Mouse (Mus musculus) kidney, embryonic 14.5 days (tissue): Measurements from ENCODE around the gene Gm28048. TPM values are rescaled to one million over a fixed set of nuclear protein-coding genes. Genes with fewer than 3 reads are reported as not detected.

Experiments
- ATAC-seq: fragments of 200-750 bp; cut with Nextera tagmentation; 2 replicates; pipeline ENCODE4 v1.8.0; 2017; ENCODE audit warnings: moderate number of reproducible peaks, mild to moderate bottlenecking, moderate TSS enrichment, moderate library complexity; ENCODE audit not compliant: low FRiP score, low TSS enrichment
- H3K27ac ChIP-seq: fragments of 300-500 bp; sonication (generic); 2 replicates; pipeline ENCODE4 v1.5.1; 2014; ENCODE audit warnings: low read depth, mild to moderate bottlenecking, low read length, moderate library complexity, mixed read lengths
- H3K27me3 ChIP-seq: fragments of 300-500 bp; sonication (generic); 2 replicates; pipeline ENCODE4 v1.6.1; 2014; ENCODE audit warnings: mild to moderate bottlenecking, low read length; ENCODE audit not compliant: control insufficient read depth, insufficient read depth
- H3K36me3 ChIP-seq: fragments of 300-500 bp; sonication (generic); 2 replicates; pipeline ENCODE4 v1.6.1; 2014; ENCODE audit warnings: low read length, mixed read lengths; ENCODE audit not compliant: control insufficient read depth, insufficient read depth
- H3K4me1 ChIP-seq: fragments of 300-500 bp; sonication (generic); 2 replicates; pipeline ENCODE4 v1.6.1; 2014; ENCODE audit warnings: low read length, mixed read lengths; ENCODE audit not compliant: control insufficient read depth, insufficient read depth
- H3K4me2 ChIP-seq: fragments of 300-500 bp; sonication (generic); replicated peaks from 2 replicates; pipeline ENCODE4 v1.6.1; 2014; ENCODE audit warnings: low read depth, mild to moderate bottlenecking, low read length
- H3K4me3 ChIP-seq: fragments of 300-500 bp; sonication (generic); 2 replicates; pipeline ENCODE4 v1.5.1; 2014; ENCODE audit warnings: mild to moderate bottlenecking, low read length
- H3K9ac ChIP-seq: fragments of 300-500 bp; sonication (generic); 2 replicates; pipeline ENCODE4 v1.6.1; 2014; ENCODE audit warnings: low read depth, mild to moderate bottlenecking, low read length, moderate library complexity
- H3K9me3 ChIP-seq: fragments of 300-500 bp; sonication (generic); 2 replicates; pipeline ENCODE4 v1.6.1; 2016; ENCODE audit warnings: low read length; ENCODE audit not compliant: control insufficient read depth
- WGBS: fragments of 180-500 bp; shearing (Covaris S2); extraction: QIAGEN DNeasy Blood & Tissue Kit; methylation state at CpG from one replicate; pipeline ENCODE4 v1.1.7; 2014; 5-methylcytosine and 5-hydroxymethylcytosine counted together
- polyA plus RNA-seq: library from polyadenylated mRNA; unstranded; fragments of >200 nt; fragmentation: Nextera tagmentation; extraction: Ambion mirVana; gene quantifications from 2 replicates; pipeline ENCODE4 v1.2.1, GENCODE M21; 2014

Gene Gm28048
- polyA plus RNA-seq, 1 experiment from 2014 or later, result 19.7 TPM

DNA sequence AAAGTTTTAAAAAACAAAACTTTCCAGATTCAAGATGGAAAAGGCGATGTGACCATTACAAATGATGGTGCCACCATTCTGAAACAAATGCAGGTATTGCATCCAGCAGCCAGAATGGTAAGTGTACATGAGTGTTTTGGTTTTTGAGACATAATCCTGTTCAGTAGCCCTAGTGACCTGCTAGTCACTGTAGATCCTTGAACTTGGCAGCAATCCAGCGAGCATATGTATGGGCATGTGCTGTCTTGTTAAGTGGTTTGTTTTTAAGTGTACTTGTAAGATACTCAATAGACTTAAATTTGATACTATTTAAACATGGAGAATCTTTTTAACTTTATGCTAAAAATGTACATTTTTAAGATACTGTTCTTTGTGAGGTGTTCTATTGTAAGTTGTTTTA is 12.4 kb upstream of the Gm28048 start:
- Histone ChIP-seq H3K9me3 (no peaks in the 10 kb centered on the region), H3K27me3 (no peaks in the 10 kb centered on the region), H3K27ac (no peak overlapping the region), H3K4me1 (peaks cover 9% of the 10 kb centered on the region), H3K9ac (no peak overlapping the region), H3K4me2 (no peak overlapping the region), H3K4me3 (no peak overlapping the region), H3K36me3 (peaks cover 57% of the 10 kb centered on the region)
- WGBS, result 90% methylated on average over 2 of the region's 2 CpGs
- ATAC-seq, result no peak

DNA sequence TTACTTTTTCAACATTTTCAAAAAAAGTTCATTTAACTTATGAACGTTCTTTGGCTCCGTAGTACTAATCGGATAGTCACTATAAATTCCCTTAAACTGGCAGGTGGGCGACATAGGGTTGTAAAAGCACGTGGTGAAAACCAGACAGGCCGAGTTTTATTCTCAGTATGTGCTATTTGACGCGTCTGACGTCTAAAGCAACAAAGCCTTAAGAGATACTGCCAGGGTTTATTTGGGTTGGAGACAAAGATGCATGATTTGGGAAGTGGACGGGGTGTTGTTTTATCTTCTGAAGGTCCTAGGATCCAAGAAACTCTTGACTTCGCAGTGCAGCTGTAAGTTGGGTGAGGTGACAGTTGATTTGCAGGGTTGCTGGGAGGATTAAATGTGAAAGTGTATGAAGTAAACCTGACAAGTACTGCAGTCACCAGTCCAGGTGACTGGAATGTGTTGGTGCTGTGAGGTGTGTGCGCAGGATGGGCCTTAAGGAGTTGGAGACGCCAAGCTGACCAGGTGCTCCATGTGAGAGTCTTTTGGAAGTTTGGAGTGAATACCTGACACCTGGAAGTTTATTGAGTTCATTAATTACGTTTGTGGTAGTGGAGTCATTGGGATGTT is 9.4 kb upstream of the Gm28048 start:
- Histone ChIP-seq H3K4me2 (peak overlapping the region; percentile 94), H3K9ac (peak overlapping the region; percentile 91), H3K4me1 (peaks cover 9% of the 10 kb centered on the region), H3K4me3 (peak overlapping the region; percentile 70), H3K36me3 (peaks cover 33% of the 10 kb centered on the region), H3K27me3 (no peaks in the 10 kb centered on the region), H3K27ac (no peak overlapping the region; the same call in 1 of the 2 replicates), H3K9me3 (no peaks in the 10 kb centered on the region)
- WGBS, result 10% methylated on average over 14 of the region's 14 CpGs
- no peak for ATAC-seq

DNA sequence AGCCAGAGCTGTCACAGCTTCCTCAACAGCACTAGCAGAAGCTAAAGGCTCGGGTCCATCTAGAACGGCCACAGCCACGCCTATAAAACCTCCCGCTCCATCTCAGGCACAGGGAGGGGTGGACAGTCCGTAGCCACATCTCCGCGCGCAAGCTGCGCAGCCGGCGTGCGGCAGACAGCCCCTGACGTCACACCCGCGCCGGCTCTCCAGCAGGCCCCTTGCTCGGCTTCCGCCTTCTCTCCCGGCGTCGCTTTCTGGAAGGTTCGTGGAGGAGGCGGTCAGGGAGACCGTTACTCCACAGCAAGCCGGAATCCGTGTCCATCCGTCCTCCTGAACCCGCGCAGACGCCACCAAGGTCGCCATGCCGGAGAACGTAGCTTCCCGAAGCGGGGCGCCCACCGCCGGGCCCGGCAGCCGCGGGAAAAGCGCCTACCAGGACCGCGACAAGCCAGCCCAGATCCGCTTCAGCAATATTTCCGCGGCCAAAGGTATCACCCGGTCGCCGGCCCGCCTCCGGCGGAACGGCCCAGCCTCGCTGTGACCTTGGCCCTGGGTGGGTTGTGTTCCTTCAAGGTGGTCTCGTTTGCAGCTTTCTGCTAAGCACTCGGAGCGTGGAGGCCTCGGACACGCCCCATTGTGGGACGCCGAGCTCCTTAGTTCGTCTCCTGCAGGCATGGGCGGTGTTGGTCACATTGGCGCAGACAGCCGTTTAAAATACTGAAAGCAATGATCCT is 8.7 kb upstream of the Gm28048 start, which contains the start of gene Cct4:
Cct4 (plus strand) TSS at position 127 of the 734 bp plus-strand sequence.
- peak; percentile 99 for ATAC-seq

GRCm38 (mm10) chr11:22989786-22990185 is 7.9 kb upstream of the Gm28048 start:
- peak overlapping the region; percentile 91 for H3K9ac ChIP-seq

More for the DNA sequence above, 8.7 kb upstream of the Gm28048 start, which contains the start of gene Cct4:
- peaks cover 9% of the 10 kb centered on the region for H3K4me1 ChIP-seq
- no peaks in the 10 kb centered on the region for H3K9me3 ChIP-seq
- peak within 1 kb of the TSS; percentile 94 for H3K4me2 ChIP-seq
- peak within 1 kb of the TSS; percentile 70 for H3K4me3 ChIP-seq
- no peaks in the 10 kb centered on the region for H3K27me3 ChIP-seq
- peak within 1 kb of the TSS; percentile 91 for H3K9ac ChIP-seq
- peak within 1 kb of the TSS; percentile 79 for H3K27ac ChIP-seq
- under 1% methylated on average over 66 of the region's 66 CpGs for WGBS
- H3K36me3 ChIP-seq, result peaks cover 27% of the 10 kb centered on the region

DNA sequence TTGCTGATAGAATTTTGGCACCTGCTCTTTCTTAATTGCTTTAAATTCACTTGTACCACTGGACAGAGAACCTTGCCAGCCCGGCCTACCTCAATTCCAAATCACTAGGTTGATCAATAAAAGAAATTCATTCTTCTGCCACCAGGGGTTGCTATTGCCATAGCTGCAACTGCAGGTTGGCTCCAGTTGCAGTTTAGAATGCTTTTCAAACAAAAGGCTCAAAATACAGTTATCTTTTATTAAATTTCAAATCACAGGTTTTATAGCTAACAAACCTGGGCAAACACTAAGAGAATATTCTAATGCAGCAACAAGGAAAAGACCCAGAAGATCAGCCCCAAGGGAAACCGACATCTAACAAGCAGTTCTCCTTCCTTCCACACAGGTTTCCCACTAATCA is 5.5 kb upstream of the Gm28048 start:
- no peak for ATAC-seq
- no peak overlapping the region for H3K4me2 ChIP-seq
- H3K27me3 ChIP-seq, result no peaks in the 10 kb centered on the region
- no peaks in the 10 kb centered on the region for H3K9me3 ChIP-seq
- 54% methylated on average over 2 of the region's 2 CpGs for WGBS
- no peak overlapping the region for H3K27ac ChIP-seq
- no peak overlapping the region for H3K9ac ChIP-seq
- H3K36me3 ChIP-seq, result 0 out of 2 replicates have a peak, but pooled peaks cover 2% of the 10 kb centered on the region
- H3K4me1 ChIP-seq, result peaks cover 7% of the 10 kb centered on the region
- H3K4me3 ChIP-seq, result no peak overlapping the region

More at GRCm38 (mm10) chr11:22989786-22990185, 7.9 kb upstream of the Gm28048 start:
- 57% methylated on average over 1 of the region's 1 CpGs for WGBS
- H3K4me3 ChIP-seq, result peak overlapping the region; percentile 70
- H3K9me3 ChIP-seq, result no peaks in the 10 kb centered on the region
- peak; percentile 2; the same call in 1 of the 2 replicates for ATAC-seq
- peak overlapping the region; percentile 48 for H3K4me2 ChIP-seq
- H3K36me3 ChIP-seq, result peaks cover 20% of the 10 kb centered on the region
- peaks cover 9% of the 10 kb centered on the region for H3K4me1 ChIP-seq
- H3K27ac ChIP-seq, result peak overlapping the region; percentile 79
- no peaks in the 10 kb centered on the region for H3K27me3 ChIP-seq

- H3K4me2 ChIP-seq, result no peak overlapping the region
- no peaks in the 10 kb centered on the region for H3K27me3 ChIP-seq
- no peak overlapping the region for H3K27ac ChIP-seq
- H3K4me1 ChIP-seq, result peaks cover 7% of the 10 kb centered on the region
- no peaks in the 10 kb centered on the region for H3K36me3 ChIP-seq
- no peaks in the 10 kb centered on the region for H3K9me3 ChIP-seq
- H3K4me3 ChIP-seq, result no peak overlapping the region
- 84% methylated on average over 3 of the region's 3 CpGs for WGBS
- no peak overlapping the region for H3K9ac ChIP-seq
- ATAC-seq, result no peak
These were observed 3.6 kb upstream of the Gm28048 start for GRCm38 (mm10) chr11:22985510-22985909.

DNA sequence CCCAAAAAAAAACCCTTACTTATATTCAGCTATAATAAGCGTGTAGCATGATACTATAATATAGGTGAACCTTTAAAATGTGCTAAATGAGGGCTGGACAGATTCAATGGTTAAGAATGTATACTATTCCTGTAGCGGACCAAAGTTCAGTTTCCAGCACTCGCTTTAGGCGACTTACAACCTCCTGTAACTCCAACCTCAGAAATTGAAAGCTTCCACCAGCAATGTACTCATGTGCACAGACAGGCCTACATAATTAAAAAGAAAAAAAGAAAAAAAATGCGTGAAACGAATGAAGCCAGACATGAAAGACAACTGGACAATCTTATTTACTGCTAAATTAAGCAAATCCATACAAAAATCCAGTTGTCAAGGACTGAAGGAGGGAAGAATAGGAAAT is 956 bp upstream of the Gm28048 start:
- peak overlapping the region; percentile 63; the same call in 1 of the 2 replicates for H3K4me3 ChIP-seq
- no peak overlapping the region for H3K27ac ChIP-seq
- 78% methylated on average over 6 of the region's 6 CpGs for WGBS
- H3K4me1 ChIP-seq, result peaks cover 7% of the 10 kb centered on the region
- H3K27me3 ChIP-seq, result no peaks in the 10 kb centered on the region
- H3K4me2 ChIP-seq, result peak overlapping the region; percentile 71
- ATAC-seq, result no peak
- 0 out of 2 replicates have a peak, but pooled peaks cover 6% of the 10 kb centered on the region for H3K36me3 ChIP-seq
- H3K9me3 ChIP-seq, result no peaks in the 10 kb centered on the region
- no peak overlapping the region for H3K9ac ChIP-seq

DNA sequence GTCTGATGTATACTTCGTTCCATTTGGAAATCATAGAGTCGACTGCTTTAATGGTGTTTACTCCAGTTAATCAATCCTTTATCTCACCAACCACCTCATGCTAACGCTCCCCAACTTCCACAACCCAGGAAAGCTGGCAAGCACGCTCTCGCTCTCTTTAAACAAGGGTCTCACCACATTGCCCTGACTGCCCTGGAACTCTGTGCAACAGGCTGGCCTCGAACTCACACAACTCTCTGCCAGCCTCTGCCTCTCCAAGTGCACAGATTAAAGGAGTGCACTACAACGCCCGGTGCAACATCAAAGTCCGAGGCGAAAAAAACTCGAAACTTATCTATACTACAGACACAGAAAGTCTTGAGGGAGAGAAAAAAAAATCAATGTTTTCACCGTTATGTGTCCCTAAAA is 343 bp downstream of the Gm28048 start:
- Histone ChIP-seq H3K27me3 (no peaks in the 10 kb centered on the region), H3K9me3 (no peaks in the 10 kb centered on the region), H3K4me3 (peak overlapping the region; percentile 63), H3K27ac (peak overlapping the region; percentile 94), H3K4me2 (peak overlapping the region; percentile 71), H3K9ac (peak overlapping the region; percentile 78), H3K36me3 (peaks cover 12% of the 10 kb centered on the region), H3K4me1 (peaks cover 7% of the 10 kb centered on the region)
- WGBS, result 2% methylated on average over 12 of the region's 12 CpGs
- ATAC-seq, result peak; percentile 32

GRCm38 (mm10) chr11:22981041-22981440 is 849 bp downstream of the Gm28048 start:
- Histone ChIP-seq H3K4me1 (peaks cover 7% of the 10 kb centered on the region), H3K36me3 (peaks cover 14% of the 10 kb centered on the region), H3K4me3 (peak overlapping the region; percentile 63), H3K9me3 (no peaks in the 10 kb centered on the region), H3K4me2 (peak overlapping the region; percentile 71), H3K9ac (peak overlapping the region; percentile 78; the same call in 1 of the 2 replicates), H3K27me3 (no peaks in the 10 kb centered on the region), H3K27ac (no peak overlapping the region)
- WGBS, result 29% methylated on average over 4 of the region's 4 CpGs
- ATAC-seq, result no peak
